Mouse (Mus musculus) forebrain, postnatal 0 days (tissue): ENCODE data around the gene Trrap. TPM values are rescaled to one million over a fixed set of nuclear protein-coding genes. Genes with fewer than 3 reads are reported as not detected.

ENCODE experiments used
- ATAC-seq: fragments of 200-750 bp; cut with Nextera tagmentation; 2 replicates; pipeline ENCODE4 v1.8.0; 2017; ENCODE audit warnings: mild to moderate bottlenecking, moderate library complexity
- DNase-seq: peaks from one replicate; pipeline ENCODE4 v3.0.0-alpha.2; 2015
- H3K27ac ChIP-seq: fragments of 300-500 bp; sonication (generic); 2 replicates; pipeline ENCODE4 v1.5.1; 2014; ENCODE audit warnings: low read depth, mild to moderate bottlenecking, antibody characterized with exemption, low read length, moderate library complexity, mixed read lengths
- H3K27me3 ChIP-seq: fragments of 300-500 bp; sonication (generic); 2 replicates; pipeline ENCODE4 v1.6.1; 2014; ENCODE audit warnings: mild to moderate bottlenecking, low read length, mixed read lengths; ENCODE audit not compliant: insufficient read depth
- H3K36me3 ChIP-seq: fragments of 300-500 bp; sonication (generic); 2 replicates; pipeline ENCODE4 v1.6.1; 2014; ENCODE audit warnings: mild to moderate bottlenecking, moderate library complexity; ENCODE audit not compliant: insufficient read depth
- H3K4me1 ChIP-seq: fragments of 300-500 bp; sonication (generic); 2 replicates; pipeline ENCODE4 v1.6.1; 2014; ENCODE audit warnings: antibody characterized with exemption; ENCODE audit not compliant: insufficient read depth
- H3K4me2 ChIP-seq: fragments of 300-500 bp; sonication (generic); 2 replicates; pipeline ENCODE4 v1.6.1; 2014; ENCODE audit warnings: low read depth, mild to moderate bottlenecking, moderate library complexity
- H3K4me3 ChIP-seq: fragments of 300-500 bp; sonication (generic); 2 replicates; pipeline ENCODE4 v1.5.1; 2014; ENCODE audit warnings: low read depth, low read length, mixed read lengths
- H3K9ac ChIP-seq: fragments of 300-500 bp; sonication (generic); 2 replicates; pipeline ENCODE4 v1.6.1; 2014; ENCODE audit warnings: mild to moderate bottlenecking
- H3K9me3 ChIP-seq: fragments of 300-500 bp; sonication (generic); 2 replicates; pipeline ENCODE4 v1.6.1; 2016; ENCODE audit warnings: low read length
- CTCF ChIP-seq: sonication (generic); IDR thresholded peaks from 2 replicates; pipeline ENCODE4 v1.5.1; 2016; ENCODE audit warnings: antibody characterized with exemption, control low read depth, low read depth
- WGBS: fragments of 180-500 bp; shearing (Covaris S2); extraction: QIAGEN DNeasy Blood & Tissue Kit; methylation state at CpG from one replicate; pipeline ENCODE4 v1.1.7; 2014; 5-methylcytosine and 5-hydroxymethylcytosine counted together
- polyA plus RNA-seq: library from polyadenylated mRNA; unstranded; fragments of >200 nt; fragmentation: Nextera tagmentation; extraction: Ambion mirVana; gene quantifications from 2 replicates; pipeline ENCODE4 v1.2.1, GENCODE M21; 2015
- total RNA-seq: library from RNA; depleted of rRNA; stranded (reverse); fragments of >200 nt; gene quantifications from 2 replicates; pipeline ENCODE4 v1.2.3, GENCODE M21; 2014

Gene Trrap
- total and polyA plus RNA-seq, 2 experiments from 2014 or later = 47.1 to 125 TPM

- Histone ChIP-seq H3K4me1 (no peaks in the 10 kb centered on the region), H3K36me3 (peaks cover 46% of the 10 kb centered on the region), H3K27ac (no peak overlapping the region), H3K4me2 (no peak overlapping the region), H3K9me3 (no peaks in the 10 kb centered on the region), H3K9ac (no peak overlapping the region), H3K4me3 (no peak overlapping the region), H3K27me3 (no peaks in the 10 kb centered on the region)
- DNase-seq = no peak
- WGBS = 93% methylated on average over 15 of the region's 15 CpGs
- ATAC-seq = no peak
- TF ChIP-seq CTCF = no peak
Measured at GRCm38 (mm10) chr5:144877021-144877420, 109.5 kb downstream of the Trrap start.

- DNase-seq (peak; percentile 57), ATAC-seq (peak; percentile 82)
- WGBS = 75% methylated on average over 14 of the region's 14 CpGs
- H3K4me1 ChIP-seq = no peaks in the 10 kb centered on the region
- no peak overlapping the region for H3K9ac ChIP-seq
- H3K36me3 ChIP-seq = peaks cover 89% of the 10 kb centered on the region
- no peak for TF ChIP-seq CTCF
- H3K9me3 ChIP-seq = no peaks in the 10 kb centered on the region
- no peak overlapping the region for H3K4me3 ChIP-seq
- H3K4me2 ChIP-seq = no peak overlapping the region
- no peak overlapping the region for H3K27ac ChIP-seq
- no peaks in the 10 kb centered on the region for H3K27me3 ChIP-seq
Measured at GRCm38 (mm10) chr5:144881670-144882399, 114.3 kb downstream of the Trrap start.

- no peak overlapping the region for H3K27ac ChIP-seq
- no peak overlapping the region for H3K4me3 ChIP-seq
- 72% methylated on average over 13 of the region's 13 CpGs for WGBS
- H3K4me2 ChIP-seq = no peak overlapping the region
- no peaks in the 10 kb centered on the region for H3K4me1 ChIP-seq
- peak; percentile 39 for DNase-seq
- TF ChIP-seq CTCF = peak; percentile 62
- H3K9ac ChIP-seq = no peak overlapping the region
- no peaks in the 10 kb centered on the region for H3K27me3 ChIP-seq
- H3K36me3 ChIP-seq = peaks cover 89% of the 10 kb centered on the region
- H3K9me3 ChIP-seq = no peaks in the 10 kb centered on the region
- ATAC-seq = no peak
Measured at GRCm38 (mm10) chr5:144884629-144885217, 117.2 kb downstream of the Trrap start.

- Histone ChIP-seq H3K36me3 (peaks cover 91% of the 10 kb centered on the region), H3K4me1 (no peaks in the 10 kb centered on the region), H3K9me3 (no peaks in the 10 kb centered on the region), H3K4me3 (no peak overlapping the region), H3K27me3 (no peaks in the 10 kb centered on the region), H3K4me2 (no peak overlapping the region), H3K9ac (no peak overlapping the region), H3K27ac (no peak overlapping the region)
- DNase-seq (no peak), ATAC-seq (no peak)
- WGBS = 92% methylated on average over 9 of the region's 9 CpGs
- no peak for TF ChIP-seq CTCF
Measured at GRCm38 (mm10) chr5:144885968-144886650, 118.6 kb downstream of the Trrap start.

GRCm38 (mm10) chr5:144891276-144891675, 123.7 kb downstream of the Trrap start:
- DNase-seq = no peak
- Histone ChIP-seq H3K27ac (no peak overlapping the region), H3K36me3 (peaks cover 83% of the 10 kb centered on the region), H3K4me3 (no peak overlapping the region), H3K9ac (no peak overlapping the region), H3K4me2 (no peak overlapping the region), H3K4me1 (no peaks in the 10 kb centered on the region), H3K27me3 (no peaks in the 10 kb centered on the region), H3K9me3 (no peaks in the 10 kb centered on the region)
- no peak for TF ChIP-seq CTCF
- ATAC-seq = no peak
- 79% methylated on average over 11 of the region's 11 CpGs for WGBS

GRCm38 (mm10) chr5:144897881-144898280, 130.3 kb downstream of the Trrap start:
- ATAC-seq (no peak; the same call in 1 of the 2 replicates), DNase-seq (no peak)
- H3K4me2 ChIP-seq = no peak overlapping the region
- H3K27ac ChIP-seq = no peak overlapping the region
- H3K9me3 ChIP-seq = no peaks in the 10 kb centered on the region
- H3K36me3 ChIP-seq = peaks cover 64% of the 10 kb centered on the region
- H3K9ac ChIP-seq = no peak overlapping the region
- H3K4me1 ChIP-seq = no peaks in the 10 kb centered on the region
- WGBS = 23% methylated on average over 7 of the region's 7 CpGs
- H3K4me3 ChIP-seq = no peak overlapping the region
- TF ChIP-seq CTCF = no peak
- H3K27me3 ChIP-seq = no peaks in the 10 kb centered on the region
